Mouse (Mus musculus): Measurements from ENCODE around the gene Ociad1. TPM values are rescaled to one million over a fixed set of nuclear protein-coding genes. Genes with fewer than 3 reads are reported as not detected.

The Ociad1 gene
- total and polyA plus RNA-seq, 2 experiments, result 50.3 to 68.1 TPM

DNA sequence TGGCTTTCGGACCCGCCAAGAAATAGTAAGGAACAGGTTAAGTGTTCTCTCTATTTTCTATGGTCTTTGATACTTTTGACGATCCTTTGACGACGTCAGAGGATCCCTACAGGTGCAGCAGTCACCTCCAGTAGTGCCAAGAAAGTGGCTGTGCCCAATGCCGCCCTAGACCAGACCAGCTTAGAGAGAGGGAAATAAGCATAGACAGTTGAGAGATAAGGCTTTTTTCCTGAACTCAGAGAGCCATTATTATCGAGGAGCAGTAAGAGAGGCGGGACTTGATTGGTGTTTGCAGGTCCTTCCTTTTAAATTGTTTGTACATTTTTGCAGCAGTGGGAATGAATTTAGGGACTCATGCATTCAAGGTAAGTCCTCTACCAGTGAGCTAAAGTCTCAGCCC, 34.9 kb upstream of the Ociad1 start:
- Histone ChIP-seq H3K4me3 (ENCODE audit: insufficient read depth, low read depth, low read length) (no peak overlapping the region), H3K27ac (replicated peaks; ENCODE audit: insufficient read depth, low read depth, low read length) (no peak overlapping the region), H3K27me3 (ENCODE audit: control insufficient read depth, insufficient read depth, low read length) (no peaks in the 10 kb centered on the region), H3K79me2 (ENCODE audit: control insufficient read depth, insufficient read depth, low read length) (peaks cover 3% of the 10 kb centered on the region; the same call in 1 of the 2 replicates), H3K9ac (ENCODE audit: low read depth, low read length) (no peak overlapping the region), H3K36me3 (ENCODE audit: control insufficient read depth, insufficient read depth, low read length) (no peaks in the 10 kb centered on the region), H3K4me1 (ENCODE audit: control insufficient read depth, insufficient read depth, low read length) (0 out of 2 replicates have a peak, but pooled peaks cover 5% of the 10 kb centered on the region)
- TF ChIP-seq POLR2A (IDR thresholded peaks at IDR 0.05; ENCODE audit: extremely low read depth, insufficient read depth, low read length) (no peak), CTCF (IDR thresholded peaks at IDR 0.05; ENCODE audit: low read depth, low read length) (no peak)
- WGBS, result 49% methylated on average over 8 of the region's 8 CpGs
- DNase-seq (ENCODE audit: extremely low read depth, low read depth, low spot score), result no peak

GRCm38 (mm10) chr5:73264122-73264521, 28.5 kb upstream of the Ociad1 start:
- Histone ChIP-seq H3K79me2 (ENCODE audit: control insufficient read depth, insufficient read depth, low read length) (no peaks in the 10 kb centered on the region), H3K27me3 (ENCODE audit: control insufficient read depth, insufficient read depth, low read length) (no peaks in the 10 kb centered on the region), H3K4me1 (ENCODE audit: control insufficient read depth, insufficient read depth, low read length) (no peaks in the 10 kb centered on the region), H3K27ac (replicated peaks; ENCODE audit: insufficient read depth, low read depth, low read length) (no peak overlapping the region), H3K9ac (ENCODE audit: low read depth, low read length) (no peak overlapping the region), H3K4me3 (ENCODE audit: insufficient read depth, low read depth, low read length) (no peak overlapping the region), H3K36me3 (ENCODE audit: control insufficient read depth, insufficient read depth, low read length) (no peaks in the 10 kb centered on the region)
- DNase-seq (ENCODE audit: extremely low read depth, low read depth, low spot score), result no peak
- WGBS, result 76% methylated on average over 5 of the region's 5 CpGs
- TF ChIP-seq CTCF (IDR thresholded peaks at IDR 0.05; ENCODE audit: low read depth, low read length) (no peak), POLR2A (IDR thresholded peaks at IDR 0.05; ENCODE audit: extremely low read depth, insufficient read depth, low read length) (no peak)

- Histone ChIP-seq H3K4me3 (ENCODE audit: insufficient read depth, low read depth, low read length) (no peak overlapping the region), H3K4me1 (ENCODE audit: control insufficient read depth, insufficient read depth, low read length) (no peaks in the 10 kb centered on the region), H3K27ac (replicated peaks; ENCODE audit: insufficient read depth, low read depth, low read length) (no peak overlapping the region), H3K27me3 (ENCODE audit: control insufficient read depth, insufficient read depth, low read length) (no peaks in the 10 kb centered on the region), H3K36me3 (ENCODE audit: control insufficient read depth, insufficient read depth, low read length) (no peaks in the 10 kb centered on the region), H3K9ac (ENCODE audit: low read depth, low read length) (no peak overlapping the region), H3K79me2 (ENCODE audit: control insufficient read depth, insufficient read depth, low read length) (no peaks in the 10 kb centered on the region)
- TF ChIP-seq CTCF (IDR thresholded peaks at IDR 0.05; ENCODE audit: low read depth, low read length), result no peak
- TF ChIP-seq POLR2A (IDR thresholded peaks at IDR 0.05; ENCODE audit: extremely low read depth, insufficient read depth, low read length), result no peak
- DNase-seq (ENCODE audit: extremely low read depth, low read depth, low spot score), result no peak
- 69% methylated on average over 5 of the region's 5 CpGs for WGBS
Measured at GRCm38 (mm10) chr5:73265460-73265859, 27.1 kb upstream of the Ociad1 start.

- Histone ChIP-seq H3K4me1 (ENCODE audit: control insufficient read depth, insufficient read depth, low read length) (no peaks in the 10 kb centered on the region), H3K36me3 (ENCODE audit: control insufficient read depth, insufficient read depth, low read length) (no peaks in the 10 kb centered on the region), H3K9ac (ENCODE audit: low read depth, low read length) (no peak overlapping the region), H3K79me2 (ENCODE audit: control insufficient read depth, insufficient read depth, low read length) (no peaks in the 10 kb centered on the region), H3K27me3 (ENCODE audit: control insufficient read depth, insufficient read depth, low read length) (no peaks in the 10 kb centered on the region), H3K27ac (replicated peaks; ENCODE audit: insufficient read depth, low read depth, low read length) (no peak overlapping the region), H3K4me3 (ENCODE audit: insufficient read depth, low read depth, low read length) (no peak overlapping the region)
- TF ChIP-seq CTCF (IDR thresholded peaks at IDR 0.05; ENCODE audit: low read depth, low read length) (no peak), POLR2A (IDR thresholded peaks at IDR 0.05; ENCODE audit: extremely low read depth, insufficient read depth, low read length) (no peak)
- DNase-seq (ENCODE audit: extremely low read depth, low read depth, low spot score), result peak; percentile 84
- 50% methylated on average over 11 of the region's 11 CpGs for WGBS
Measured at GRCm38 (mm10) chr5:73268636-73269213, 23.9 kb upstream of the Ociad1 start.

DNA sequence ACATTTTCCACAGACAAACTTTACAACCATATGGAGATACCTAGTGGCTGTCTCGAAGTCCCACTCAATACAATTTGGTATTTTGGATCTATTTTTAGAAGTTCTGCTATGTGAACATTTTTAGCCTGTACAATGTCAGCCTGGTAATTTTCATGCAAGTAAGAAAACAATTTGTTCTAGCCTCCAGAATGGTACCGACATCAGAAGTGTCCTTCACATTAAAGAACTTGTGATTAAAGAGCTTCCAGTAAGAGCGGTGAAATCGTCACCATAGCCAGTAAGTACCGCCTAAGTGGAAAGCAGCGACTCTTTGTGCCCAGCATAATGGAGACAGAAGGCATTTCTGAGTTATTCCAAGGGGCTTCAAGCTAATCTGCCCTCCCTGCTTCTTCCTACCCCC, 22.0 kb upstream of the Ociad1 start:
- WGBS, result 90% methylated on average over 6 of the region's 6 CpGs
- H3K4me1 ChIP-seq (ENCODE audit: control insufficient read depth, insufficient read depth, low read length), result no peaks in the 10 kb centered on the region
- no peak for TF ChIP-seq CTCF (IDR thresholded peaks at IDR 0.05; ENCODE audit: low read depth, low read length)
- no peak overlapping the region for H3K9ac ChIP-seq (ENCODE audit: low read depth, low read length)
- no peak for DNase-seq (ENCODE audit: extremely low read depth, low read depth, low spot score)
- H3K36me3 ChIP-seq (ENCODE audit: control insufficient read depth, insufficient read depth, low read length), result no peaks in the 10 kb centered on the region
- H3K79me2 ChIP-seq (ENCODE audit: control insufficient read depth, insufficient read depth, low read length), result no peaks in the 10 kb centered on the region
- H3K27me3 ChIP-seq (ENCODE audit: control insufficient read depth, insufficient read depth, low read length), result no peaks in the 10 kb centered on the region
- no peak overlapping the region for H3K4me3 ChIP-seq (ENCODE audit: insufficient read depth, low read depth, low read length)
- no peak overlapping the region for H3K27ac ChIP-seq (replicated peaks; ENCODE audit: insufficient read depth, low read depth, low read length)

- no peak overlapping the region for H3K27ac ChIP-seq (replicated peaks; ENCODE audit: insufficient read depth, low read depth, low read length)
- no peak for DNase-seq (ENCODE audit: extremely low read depth, low read depth, low spot score)
- no peak overlapping the region for H3K4me3 ChIP-seq (ENCODE audit: insufficient read depth, low read depth, low read length)
- H3K9ac ChIP-seq (ENCODE audit: low read depth, low read length), result no peak overlapping the region
- H3K79me2 ChIP-seq (ENCODE audit: control insufficient read depth, insufficient read depth, low read length), result no peaks in the 10 kb centered on the region
- no peaks in the 10 kb centered on the region for H3K36me3 ChIP-seq (ENCODE audit: control insufficient read depth, insufficient read depth, low read length)
- 86% methylated on average over 4 of the region's 4 CpGs for WGBS
- no peaks in the 10 kb centered on the region for H3K27me3 ChIP-seq (ENCODE audit: control insufficient read depth, insufficient read depth, low read length)
- H3K4me1 ChIP-seq (ENCODE audit: control insufficient read depth, insufficient read depth, low read length), result no peaks in the 10 kb centered on the region
- no peak for TF ChIP-seq POLR2A (IDR thresholded peaks at IDR 0.05; ENCODE audit: extremely low read depth, insufficient read depth, low read length)
- TF ChIP-seq CTCF (IDR thresholded peaks at IDR 0.05; ENCODE audit: low read depth, low read length), result no peak
Measured at GRCm38 (mm10) chr5:73273171-73273570, 19.4 kb upstream of the Ociad1 start.

All from liver, adult 2 months (tissue).